Mouse (Mus musculus): ENCODE results near the gene Slc15a5.

The Slc15a5 gene

DNA sequence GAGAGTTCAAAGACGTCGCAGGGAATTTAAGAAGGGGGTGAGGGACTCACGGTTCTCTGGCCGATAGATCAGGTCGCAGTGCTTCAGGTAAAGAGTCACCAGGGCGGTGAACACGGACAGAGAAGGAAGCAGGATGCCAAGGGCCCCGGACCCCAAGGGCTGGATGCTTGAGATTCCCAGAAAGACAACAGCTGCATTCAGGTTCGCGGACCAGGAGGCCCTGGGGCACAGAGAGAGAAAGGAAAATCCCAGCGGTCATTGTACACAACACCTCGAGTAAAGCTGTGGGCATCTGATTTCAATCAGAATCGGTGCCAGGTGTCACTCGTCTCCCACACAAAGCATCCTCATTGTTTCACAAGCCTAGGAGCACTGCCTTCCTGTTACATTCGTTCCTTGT is 24.1 kb downstream of the Slc15a5 start:
- no peak for DNase-seq (ENCODE audit: low spot score)

GRCm38 (mm10) chr6:138054956-138055355 is 24.8 kb downstream of the Slc15a5 start:
- no peak for DNase-seq (ENCODE audit: low spot score)

DNA sequence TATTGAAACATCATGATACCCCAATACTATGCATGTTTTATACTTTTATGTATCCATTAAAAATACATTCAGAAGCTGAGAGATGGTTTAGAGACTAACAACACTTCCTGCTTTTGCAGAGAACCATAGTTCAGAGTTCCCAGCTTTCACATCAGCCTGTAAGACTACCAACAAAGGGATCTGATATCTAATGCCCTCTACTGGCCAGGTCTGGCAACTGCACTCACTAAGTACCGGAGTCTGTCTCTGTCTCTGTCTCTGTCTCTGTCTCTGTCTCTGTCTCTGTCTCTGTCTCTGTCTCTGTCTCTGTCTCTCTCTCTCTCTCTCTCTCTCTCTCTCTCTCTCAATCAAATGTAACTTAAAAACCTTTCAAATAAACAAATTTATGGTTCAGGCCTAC is 25.6 kb downstream of the Slc15a5 start:
- no peak for DNase-seq (ENCODE audit: low spot score)

DNA sequence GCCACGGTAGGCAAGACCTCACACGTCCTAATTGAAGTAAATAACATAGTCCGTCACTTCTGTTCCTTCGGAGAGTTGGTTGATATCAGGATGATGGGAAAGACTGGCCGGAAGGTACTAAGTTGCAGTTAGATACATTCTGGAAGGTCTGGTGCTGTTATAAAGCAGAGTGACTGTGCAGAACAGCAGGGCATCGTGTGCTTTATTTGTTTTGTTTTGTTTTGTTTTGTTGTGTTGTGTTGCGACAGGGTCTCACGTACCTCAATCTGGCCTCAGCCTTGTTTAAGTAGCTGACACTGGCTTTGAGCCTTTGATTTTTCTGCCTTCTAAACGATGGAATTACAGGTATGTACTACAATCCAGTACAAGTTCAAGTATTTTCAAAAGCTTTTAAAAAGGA is 26.0 kb downstream of the Slc15a5 start:
- DNase-seq (ENCODE audit: low spot score), result no peak

GRCm38 (mm10) chr6:138045364-138045763 is 34.4 kb downstream of the Slc15a5 start:
- DNase-seq (ENCODE audit: low spot score), result no peak

GRCm38 (mm10) chr6:138042891-138043290 is 36.8 kb downstream of the Slc15a5 start:
- DNase-seq (ENCODE audit: low spot score), result no peak

DNA sequence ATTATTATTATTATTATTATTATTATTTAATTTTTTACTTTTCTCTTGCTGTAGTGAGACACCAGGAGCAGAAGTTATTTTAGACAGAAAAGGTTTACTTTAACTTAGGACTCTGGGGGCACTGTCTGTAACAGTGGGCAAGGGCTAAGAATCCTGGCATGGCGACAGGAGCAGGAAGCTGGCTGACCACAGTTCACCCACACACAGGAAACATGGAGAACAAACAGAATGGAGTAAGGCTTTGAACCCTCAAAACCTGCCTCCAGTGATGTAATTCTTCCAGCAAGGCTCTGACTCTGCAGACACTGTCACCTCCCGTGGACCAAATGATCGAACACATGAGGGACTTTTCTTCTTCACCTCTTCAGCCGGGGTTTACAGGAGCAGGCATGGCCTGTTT is 37.9 kb downstream of the Slc15a5 start:
- no peak for DNase-seq (ENCODE audit: low spot score)

- no peak for DNase-seq (ENCODE audit: low spot score)
Measured at GRCm38 (mm10) chr6:138037587-138037986, 42.1 kb downstream of the Slc15a5 start.

GRCm38 (mm10) chr6:138036891-138037290 is 42.8 kb downstream of the Slc15a5 start:
- DNase-seq (ENCODE audit: low spot score), result no peak

DNA sequence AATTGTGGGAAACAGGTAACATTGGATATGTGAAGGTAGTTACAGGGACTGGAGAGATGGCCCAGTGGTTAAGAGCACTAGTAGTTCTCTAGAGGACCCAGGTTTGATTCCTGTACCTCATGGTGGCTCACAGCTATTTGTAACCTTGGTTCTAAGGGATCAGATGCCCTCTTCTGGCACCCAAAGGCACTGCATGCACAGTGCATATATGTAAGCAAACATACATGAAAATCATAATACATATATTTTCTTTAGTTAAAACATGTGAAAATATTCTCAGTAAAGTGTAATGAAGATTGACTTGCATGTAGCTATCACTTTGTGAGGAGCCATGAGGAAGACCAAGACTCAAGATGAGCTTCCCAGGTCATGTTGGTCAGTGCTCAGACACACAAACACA is 62.8 kb downstream of the Slc15a5 start:
- no peak for DNase-seq (ENCODE audit: low spot score)

DNA sequence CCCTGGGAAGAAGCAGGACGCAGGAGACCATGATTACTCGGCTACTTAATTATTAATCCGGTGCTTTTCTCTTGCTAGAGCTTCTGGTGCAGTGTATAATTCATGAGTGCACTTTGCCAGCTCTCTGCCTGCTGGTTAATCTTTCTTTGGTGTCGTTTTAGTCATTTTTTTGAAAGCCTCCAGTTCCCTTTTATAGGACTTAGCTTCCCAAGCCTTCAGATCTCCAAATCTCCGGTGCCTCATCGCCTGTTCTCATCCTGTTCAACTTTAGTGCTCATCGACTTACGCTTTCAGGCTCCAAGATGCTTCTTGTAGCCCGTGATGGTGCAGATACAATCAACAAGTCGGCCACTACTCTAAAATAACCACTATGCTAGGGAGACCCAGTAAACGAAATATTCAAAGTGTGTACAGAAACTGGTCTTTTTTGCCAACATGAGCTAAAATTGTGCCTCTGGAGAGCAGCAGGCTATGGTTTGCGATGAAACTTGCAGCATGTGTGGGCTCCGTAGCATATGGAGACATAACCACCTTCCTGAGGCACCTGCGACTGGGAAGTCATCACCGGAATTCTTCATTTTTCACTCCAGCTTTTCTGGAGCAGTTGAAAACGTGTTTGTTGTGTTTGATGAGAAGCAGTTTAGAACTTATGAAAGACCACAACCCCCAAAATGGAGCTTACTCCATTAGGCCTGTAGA is 64.6 kb downstream of the Slc15a5 start:
- DNase-seq (ENCODE audit: low spot score), result no peak

- no peak for DNase-seq (ENCODE audit: low spot score)
Measured at GRCm38 (mm10) chr6:138011955-138012354, 67.8 kb downstream of the Slc15a5 start.

- DNase-seq (ENCODE audit: low spot score), result no peak
Measured at GRCm38 (mm10) chr6:138007705-138008104, 72.0 kb downstream of the Slc15a5 start.

GRCm38 (mm10) chr6:138006525-138007251 is 73.0 kb downstream of the Slc15a5 start:
- DNase-seq (ENCODE audit: low spot score), result no peak

GRCm38 (mm10) chr6:137989853-137990252 is 89.9 kb downstream of the Slc15a5 start:
- DNase-seq (ENCODE audit: low spot score), result no peak

DNA sequence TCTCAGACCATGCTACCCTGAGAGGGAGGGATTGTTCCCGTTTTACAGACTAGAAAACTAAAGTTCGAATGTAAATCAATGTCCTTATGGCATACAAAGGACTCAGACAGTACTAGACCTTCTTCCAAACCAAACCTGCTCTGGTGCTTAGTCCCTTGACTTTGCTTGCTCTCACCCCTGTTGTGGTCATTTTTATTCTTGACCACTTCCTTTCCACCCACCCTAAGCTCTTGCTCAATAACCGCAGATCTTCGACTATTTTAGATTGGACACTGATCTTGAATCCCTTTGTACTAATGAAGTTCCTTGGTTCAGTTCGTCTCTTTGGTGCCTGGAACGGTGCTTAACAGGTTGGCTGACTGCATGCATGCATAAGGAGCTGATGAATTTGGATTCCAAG is 94.5 kb downstream of the Slc15a5 start:
- DNase-seq (ENCODE audit: low spot score), result no peak

- DNase-seq (ENCODE audit: low spot score), result no peak
Measured at GRCm38 (mm10) chr6:137982195-137982737, 97.5 kb downstream of the Slc15a5 start.

GRCm38 (mm10) chr6:137980905-137981696 is 98.6 kb downstream of the Slc15a5 start:
- DNase-seq (ENCODE audit: low spot score), result no peak

GRCm38 (mm10) chr6:137980413-137980812 is 99.3 kb downstream of the Slc15a5 start:
- DNase-seq (ENCODE audit: low spot score), result no peak

GRCm38 (mm10) chr6:137979802-137980201 is 99.9 kb downstream of the Slc15a5 start:
- DNase-seq (ENCODE audit: low spot score), result no peak

DNA sequence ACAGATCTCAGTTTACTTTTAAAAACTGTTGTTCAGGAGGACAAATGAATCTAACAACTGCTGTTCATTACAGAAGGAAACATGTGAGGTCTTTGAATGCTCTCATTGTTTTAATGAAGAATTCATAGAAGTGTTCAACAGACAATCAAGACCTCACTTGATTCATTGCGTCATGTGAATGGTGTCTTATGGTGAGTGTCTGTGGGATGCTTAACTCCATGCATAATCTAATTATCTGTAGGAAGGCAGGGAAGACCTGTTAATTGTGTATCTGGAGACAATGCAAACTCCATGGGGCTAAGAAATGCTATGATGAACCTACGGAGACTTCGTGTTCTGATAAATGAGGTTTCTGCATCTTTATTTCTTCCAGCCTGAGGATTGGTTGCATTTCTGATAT is 103.7 kb downstream of the Slc15a5 start:
- no peak for DNase-seq (ENCODE audit: low spot score)

GRCm38 (mm10) chr6:137963703-137964102 is 116.0 kb downstream of the Slc15a5 start:
- no peak for DNase-seq (ENCODE audit: low spot score)

DNA sequence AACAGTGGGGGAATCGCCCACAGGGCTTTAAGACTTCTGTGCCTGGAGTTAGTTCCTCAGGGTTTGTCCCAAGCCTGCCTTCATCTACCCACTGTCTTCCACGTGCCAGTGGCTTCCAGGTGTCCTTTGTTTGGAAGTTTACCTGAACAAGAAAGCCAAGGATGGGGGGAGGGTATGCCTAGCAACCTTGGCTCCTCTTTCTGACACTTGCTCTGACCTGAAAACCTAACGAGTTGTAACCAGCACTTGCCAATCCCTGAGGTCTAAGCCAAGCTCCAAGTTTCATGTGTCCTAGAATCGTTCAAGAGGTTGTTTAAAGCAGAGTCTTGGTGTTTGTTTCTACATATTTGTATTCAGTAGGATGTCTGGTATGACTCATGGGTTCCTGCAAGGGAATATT is 116.9 kb downstream of the Slc15a5 start:
- DNase-seq (ENCODE audit: low spot score), result no peak

All from yolk sac, embryonic 10.5 days (tissue).